Mouse (Mus musculus) MEL (cell line): ENCODE results near the gene Fcrls.

Experiments
- CTCF ChIP-seq, 3 experiments: IDR thresholded peaks in 2 of 3; conservative IDR thresholded peaks in 1 of 3; 2 replicates each; pipeline ENCODE4 v1.5.1; 2011 to 2012; ENCODE audit warnings: low read length in 3 of 3, low read depth in 2 of 3, mild to moderate bottlenecking in 2 of 3, improper control_type of control experiment in 1 of 3, inconsistent platforms in 1 of 3, mixed read lengths in 1 of 3, moderate library complexity in 1 of 3; ENCODE audit not compliant: control insufficient read depth in 1 of 3, insufficient read depth in 1 of 3, poor library complexity in 1 of 3, severe bottlenecking in 1 of 3
- GABPA ChIP-seq: IDR thresholded peaks from 2 replicates; pipeline ENCODE4 v1.6.1; 2012; ENCODE audit warnings: low read depth, mild to moderate bottlenecking, inconsistent platforms, low read length, improper control_type of control experiment, moderate library complexity
- GATA1 ChIP-seq: IDR thresholded peaks from 2 replicates; pipeline ENCODE4 v1.6.1; 2011; ENCODE audit warnings: low read depth, low read length, improper control_type of control experiment
- HCFC1 ChIP-seq: IDR thresholded peaks from 2 replicates; pipeline ENCODE4 v1.6.1; 2012; ENCODE audit warnings: low read depth, mild to moderate bottlenecking, inconsistent platforms, low read length, improper control_type of control experiment, moderate library complexity
- POLR2A ChIP-seq, 2 experiments: IDR thresholded peaks; 2 replicates each; pipeline ENCODE4 v1.6.1; 2011 to 2012; ENCODE audit warnings: low read length in 2 of 2, mild to moderate bottlenecking in 2 of 2, control low read depth in 1 of 2, improper control_type of control experiment in 1 of 2, low read depth in 1 of 2, moderate library complexity in 1 of 2; ENCODE audit not compliant: control insufficient read depth in 1 of 2, insufficient read depth in 1 of 2, poor library complexity in 1 of 2
- USF2 ChIP-seq, 2 experiments: IDR thresholded peaks; 2 replicates each; pipeline ENCODE4 v1.6.1; 2011 to 2012; ENCODE audit warnings: improper control_type of control experiment in 2 of 2, low read length in 2 of 2, borderline replicate concordance in 1 of 2, inconsistent platforms in 1 of 2, low read depth in 1 of 2, mild to moderate bottlenecking in 1 of 2; ENCODE audit not compliant: insufficient read depth in 1 of 2
- ZC3H11A ChIP-seq: IDR thresholded peaks from 2 replicates; pipeline ENCODE4 v1.6.1; 2012; ENCODE audit warnings: low read depth, mild to moderate bottlenecking, inconsistent platforms, low read length, improper control_type of control experiment
- ZKSCAN1 ChIP-seq: IDR thresholded peaks from 2 replicates; pipeline ENCODE4 v1.6.1; 2012; ENCODE audit warnings: low read depth, mild to moderate bottlenecking, inconsistent platforms, low read length, improper control_type of control experiment, moderate library complexity

GRCm38 (mm10) chr3:87266581-87266980, 3.0 kb upstream of the Fcrls start:
- TF ChIP-seq POLR2A (IDR thresholded peaks at IDR 0.05; ENCODE audit: control insufficient read depth in 1 of 2, insufficient read depth in 1 of 2, low read depth in 1 of 2, low read length in 2 of 2, poor library complexity in 1 of 2) (no peak), GABPA (no peak), GATA1 (no peak), CTCF (IDR thresholded peaks at IDR 0.05 in 2 of 3, conservative IDR thresholded peaks at IDR 0.05 in 1 of 3; ENCODE audit: control insufficient read depth in 1 of 3, insufficient read depth in 1 of 3, low read depth in 2 of 3, low read length in 3 of 3, poor library complexity in 1 of 3, severe bottlenecking in 1 of 3) (no peak), ZC3H11A (no peak), HCFC1 (no peak), USF2 (IDR thresholded peaks at IDR 0.05; ENCODE audit: borderline replicate concordance in 1 of 2, insufficient read depth in 1 of 2, low read depth in 1 of 2, low read length in 2 of 2) (no peak), ZKSCAN1 (no peak)
